Mouse (Mus musculus): ENCODE data around the gene Gm12253.

Gm12253 gene

DNA sequence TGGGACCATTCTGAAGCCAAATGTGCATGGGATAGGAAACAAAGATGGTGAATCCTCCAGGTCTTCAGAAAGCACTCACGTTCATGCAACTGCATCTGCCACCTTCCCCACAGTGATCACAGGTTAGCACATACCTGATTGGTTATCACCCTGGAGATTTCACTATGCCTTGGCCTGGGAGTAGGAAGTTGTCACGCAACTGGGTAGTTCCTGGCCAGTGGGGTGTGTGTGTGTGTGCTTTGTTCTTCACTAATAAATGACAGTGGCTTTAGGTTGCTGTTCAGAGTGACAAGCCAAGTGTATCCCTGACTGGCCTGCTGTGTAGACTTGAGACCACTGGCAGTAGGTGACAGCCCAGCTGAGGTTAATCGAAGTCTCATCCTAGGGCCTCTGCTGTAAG is at the start of gene Gm12253:
Gene Gm12253 (plus strand): TSS at position 301 of the 400 bp plus-strand sequence.
- DNase-seq, result no peak

GRCm38 (mm10) chr11:58399985-58400645 is 32.2 kb upstream of the Gm12253 start:
- no peak for DNase-seq

DNA sequence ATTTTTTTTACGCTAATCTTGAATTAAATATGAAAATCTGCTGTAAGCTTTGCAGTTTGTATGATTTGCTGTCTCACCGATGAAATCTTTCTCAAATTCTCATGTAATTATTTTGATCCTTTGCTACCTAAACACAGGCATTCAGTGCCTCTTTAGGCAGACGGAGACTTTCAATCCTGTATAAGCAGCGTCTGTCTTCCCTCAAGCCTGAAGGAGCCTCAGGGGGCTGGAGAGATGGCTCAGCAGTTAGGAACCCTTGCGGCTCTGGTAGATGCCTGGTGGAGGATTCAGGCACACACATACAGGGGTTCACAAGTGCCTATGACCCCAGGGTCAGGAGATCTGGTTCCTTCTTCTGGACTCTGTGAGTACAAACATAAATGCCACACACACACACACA is 31.7 kb upstream of the Gm12253 start:
- no peak for DNase-seq

DNA sequence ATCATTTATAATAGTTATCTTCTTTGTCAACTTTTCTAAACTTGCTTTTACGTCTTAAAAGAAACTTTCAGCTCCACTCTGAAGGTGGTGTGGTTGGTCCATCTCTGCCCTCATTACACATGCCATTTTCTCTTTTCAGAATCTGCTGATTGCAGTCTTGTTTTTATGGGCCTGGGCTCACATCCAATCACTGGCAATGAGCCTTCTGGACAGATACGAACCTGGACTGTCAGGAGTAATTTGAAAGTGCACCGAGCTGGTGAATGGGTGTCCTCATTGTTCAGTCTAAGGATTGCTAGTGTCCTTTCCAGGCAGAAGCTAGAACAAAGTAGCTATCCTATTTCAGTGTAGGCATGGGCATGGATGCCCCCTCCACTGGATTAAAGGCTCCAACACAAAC is 24.3 kb upstream of the Gm12253 start:
- peak; percentile 6 for DNase-seq

GRCm38 (mm10) chr11:58418336-58418735 is 14.0 kb upstream of the Gm12253 start:
- no peak for DNase-seq

DNA sequence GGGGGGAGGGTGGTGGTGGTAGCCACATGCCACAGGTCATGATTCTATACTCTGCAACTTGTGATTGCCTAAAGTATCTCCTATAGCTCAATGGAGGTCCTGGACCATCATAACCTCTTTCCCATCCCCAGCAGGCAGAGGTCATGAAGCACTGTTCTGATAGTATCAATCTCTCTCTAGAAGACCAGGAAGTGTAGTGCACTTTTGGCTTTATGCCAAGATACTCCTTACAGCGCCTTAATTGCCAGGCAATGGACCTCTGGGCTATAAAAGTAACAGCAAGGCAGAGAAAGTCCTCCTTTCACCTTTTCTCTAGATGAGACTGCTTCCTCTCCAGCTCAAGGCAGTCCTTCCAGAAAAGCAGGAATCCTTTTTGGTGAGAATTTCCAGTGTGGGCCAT is 11.5 kb upstream of the Gm12253 start, which contains the start of gene 1810065E05Rik:
Gene 1810065E05Rik (plus strand): TSS at position 297 of the 400 bp plus-strand sequence.
- no peak for DNase-seq

DNA sequence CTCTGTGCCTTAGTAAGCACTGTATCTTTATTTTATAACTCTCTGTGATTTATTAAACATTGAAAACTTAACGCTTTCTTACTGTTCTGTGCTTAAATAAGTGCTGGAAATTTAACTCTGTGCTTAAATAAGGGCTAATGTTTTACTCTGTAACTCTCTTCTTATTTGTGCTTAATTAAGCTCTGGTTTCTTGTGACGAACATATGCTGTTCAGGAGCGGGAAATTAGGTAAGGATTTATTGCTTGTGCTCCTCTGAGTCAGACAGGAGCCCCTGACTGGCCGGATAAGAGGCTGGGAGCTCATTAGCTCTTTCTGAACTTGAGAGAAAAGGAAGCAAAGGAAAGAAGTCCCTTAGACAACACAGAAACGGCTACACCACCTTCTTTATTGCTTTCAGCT is 5.5 kb downstream of the Gm12253 start:
- DNase-seq, result no peak

- DNase-seq, result no peak
Measured at GRCm38 (mm10) chr11:58452759-58453158, 20.4 kb downstream of the Gm12253 start, which contains the start of gene Lypd9. Lypd9 (minus strand) TSS chr11:58452923.

- DNase-seq, result no peak
Measured at GRCm38 (mm10) chr11:58453592-58453991, 21.2 kb downstream of the Gm12253 start.

DNA sequence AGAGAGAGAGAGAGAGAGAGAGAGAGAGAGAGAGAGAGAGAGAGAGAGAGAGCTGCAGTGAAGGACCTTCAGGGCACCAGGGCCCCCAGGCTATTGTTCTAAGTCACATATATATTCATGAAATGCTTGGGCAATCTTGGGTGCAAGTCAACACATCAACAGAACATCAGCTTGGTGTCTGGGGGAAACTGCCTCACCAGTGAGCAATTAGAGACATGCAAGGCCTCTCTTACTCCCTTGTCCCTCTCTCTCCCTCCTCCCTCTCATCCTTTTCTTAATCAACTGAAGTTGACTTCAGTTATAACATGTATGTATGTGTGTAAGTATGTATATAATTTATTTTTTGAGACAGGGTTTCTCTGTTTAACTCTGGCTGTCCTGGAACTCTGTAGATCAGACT is 29.8 kb downstream of the Gm12253 start, which contains the start of gene Olfr30:
Gene Olfr30 (minus strand): TSS at position 101 of the 400 bp plus-strand sequence.
- no peak for DNase-seq
